Mouse (Mus musculus) midbrain, postnatal 0 days (tissue): ENCODE measurements around the gene Col24a1. TPM values are rescaled to one million over a fixed set of nuclear protein-coding genes. Genes with fewer than 3 reads are reported as not detected.

Experiments used
- ATAC-seq: fragments of 200-750 bp; cut with Nextera tagmentation; 2 replicates; pipeline ENCODE4 v1.8.0; 2017; ENCODE audit warnings: moderate number of reproducible peaks, mild to moderate bottlenecking, moderate TSS enrichment, moderate library complexity; ENCODE audit not compliant: low FRiP score
- DNase-seq: peaks from one replicate; pipeline ENCODE4 v3.0.0-alpha.2; 2015; ENCODE audit warnings: low spot score
- H3K27ac ChIP-seq: fragments of 300-500 bp; sonication (generic); 2 replicates; pipeline ENCODE4 v1.5.1; 2014; ENCODE audit warnings: low read depth, mild to moderate bottlenecking, low read length, mixed read lengths
- H3K27me3 ChIP-seq: fragments of 300-500 bp; sonication (generic); 2 replicates; pipeline ENCODE4 v1.6.1; 2014; ENCODE audit warnings: low read length, control low read depth, mixed read lengths; ENCODE audit not compliant: insufficient read depth
- H3K36me3 ChIP-seq: fragments of 300-500 bp; sonication (generic); 2 replicates; pipeline ENCODE4 v1.6.1; 2014; ENCODE audit warnings: low read length, control low read depth, mixed read lengths; ENCODE audit not compliant: insufficient read depth
- H3K4me1 ChIP-seq: fragments of 300-500 bp; sonication (generic); 2 replicates; pipeline ENCODE4 v1.6.1; 2014; ENCODE audit warnings: mild to moderate bottlenecking, control low read depth, antibody characterized with exemption, low read length, mixed read lengths; ENCODE audit not compliant: insufficient read depth
- H3K4me2 ChIP-seq: fragments of 300-500 bp; sonication (generic); 2 replicates; pipeline ENCODE4 v1.6.1; 2014; ENCODE audit warnings: low read depth, mild to moderate bottlenecking, low read length, mixed read lengths; ENCODE audit not compliant: poor library complexity, severe bottlenecking
- H3K4me3 ChIP-seq: fragments of 300-500 bp; sonication (generic); 2 replicates; pipeline ENCODE4 v1.5.1; 2014; ENCODE audit warnings: low read depth, mild to moderate bottlenecking, low read length, moderate library complexity
- H3K9ac ChIP-seq: fragments of 300-500 bp; sonication (generic); replicated peaks from 2 replicates; pipeline ENCODE4 v1.6.1; 2014; ENCODE audit warnings: mild to moderate bottlenecking, low read length, moderate library complexity, mixed read lengths; ENCODE audit not compliant: poor library complexity, severe bottlenecking
- H3K9me3 ChIP-seq: fragments of 300-500 bp; sonication (generic); 2 replicates; pipeline ENCODE4 v1.6.1; 2016; ENCODE audit warnings: low read length, control low read depth
- CTCF ChIP-seq: IDR thresholded peaks from 2 replicates; pipeline ENCODE4 v1.5.1; 2016; ENCODE audit warnings: antibody characterized with exemption, mild to moderate bottlenecking
- WGBS: fragments of 180-500 bp; shearing (Covaris S2); extraction: QIAGEN DNeasy Blood & Tissue Kit; methylation state at CpG from one replicate; pipeline ENCODE4 v1.1.7; 2014; 5-methylcytosine and 5-hydroxymethylcytosine counted together
- polyA plus RNA-seq: library from polyadenylated mRNA; unstranded; fragments of >200 nt; fragmentation: Nextera tagmentation; extraction: Ambion mirVana; gene quantifications from 2 replicates; pipeline ENCODE4 v1.2.1, GENCODE M21; 2015
- total RNA-seq: library from RNA; depleted of rRNA; stranded (reverse); fragments of >200 nt; gene quantifications from 2 replicates; pipeline ENCODE4 v1.2.3, GENCODE M21; 2014

The Col24a1 gene
- total and polyA plus RNA-seq, 2 experiments from 2014 or later: 0.47 to 1.1 TPM

DNA sequence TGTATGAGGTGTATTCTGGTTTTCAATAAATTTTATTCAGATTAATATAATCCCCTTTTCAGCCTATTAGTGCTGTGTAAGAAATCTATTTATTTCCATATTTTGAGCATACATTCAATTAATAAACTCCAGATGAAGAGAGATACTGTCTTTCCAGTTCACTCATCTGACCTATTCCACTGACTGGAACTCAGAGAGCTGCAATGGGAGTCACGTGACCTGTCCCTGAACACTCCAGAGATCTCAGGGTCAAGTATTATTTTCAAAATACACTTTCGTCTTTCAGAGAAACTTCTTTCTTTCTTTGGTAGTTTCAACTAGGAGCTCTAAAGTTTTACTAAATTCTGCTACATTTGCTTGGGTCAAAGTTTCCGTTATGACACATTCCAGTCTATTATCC lies 184.4 kb downstream of the Col24a1 start:
- ATAC-seq: no peak
- WGBS: 84% methylated on average over 3 of the region's 3 CpGs
- no peak overlapping the region for H3K27ac ChIP-seq
- H3K27me3 ChIP-seq: no peaks in the 10 kb centered on the region
- H3K9ac ChIP-seq: no peak overlapping the region
- no peak overlapping the region for H3K4me2 ChIP-seq
- no peaks in the 10 kb centered on the region for H3K36me3 ChIP-seq
- H3K4me1 ChIP-seq: no peaks in the 10 kb centered on the region
- TF ChIP-seq CTCF: no peak
- DNase-seq: no peak
- H3K4me3 ChIP-seq: no peak overlapping the region
- no peaks in the 10 kb centered on the region for H3K9me3 ChIP-seq

DNA sequence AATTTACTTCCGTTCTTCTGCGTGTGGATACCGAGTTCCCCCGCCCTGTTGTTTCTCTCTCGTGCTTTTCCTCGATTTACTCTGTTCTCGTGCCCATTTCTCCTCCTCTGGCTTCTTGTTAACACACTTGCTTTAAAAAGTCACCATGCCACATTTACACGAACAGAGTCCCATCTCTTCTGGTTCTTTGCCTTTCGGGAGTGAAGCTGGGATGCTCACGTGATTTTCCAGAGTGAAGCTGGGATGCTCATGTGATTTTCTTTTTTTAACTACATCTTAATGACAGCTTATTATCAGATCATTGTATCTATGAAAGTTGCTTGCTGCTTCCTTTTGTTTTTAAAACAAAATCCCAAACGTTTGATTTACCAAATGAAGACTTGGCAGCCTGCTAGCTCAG lies 184.8 kb downstream of the Col24a1 start:
- no peak for TF ChIP-seq CTCF
- Histone ChIP-seq H3K9ac (no peak overlapping the region), H3K4me3 (no peak overlapping the region), H3K36me3 (no peaks in the 10 kb centered on the region), H3K27me3 (no peaks in the 10 kb centered on the region), H3K27ac (no peak overlapping the region), H3K4me2 (no peak overlapping the region), H3K4me1 (no peaks in the 10 kb centered on the region), H3K9me3 (no peaks in the 10 kb centered on the region)
- no peak for ATAC-seq
- WGBS: 88% methylated on average over 11 of the region's 11 CpGs
- no peak for DNase-seq

DNA sequence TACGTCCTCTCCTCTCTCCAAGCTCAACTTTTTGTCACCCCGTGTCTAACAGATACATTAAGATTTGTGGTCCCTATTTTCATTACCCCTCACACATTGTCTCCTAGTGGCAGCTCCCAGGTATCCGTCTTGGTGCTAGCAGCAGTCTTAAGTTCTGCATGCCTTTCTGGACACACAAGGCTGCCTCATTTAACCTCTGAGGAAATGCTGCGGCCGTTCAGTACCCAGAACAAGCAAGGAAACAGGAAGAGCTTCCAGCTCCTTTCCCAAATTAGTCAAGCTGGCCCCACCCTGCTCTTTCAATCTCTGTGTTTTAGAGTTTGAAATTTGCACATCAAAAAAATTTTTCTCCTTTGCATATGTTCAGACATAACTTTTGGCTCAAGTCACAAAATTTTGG lies 186.2 kb downstream of the Col24a1 start:
- no peak for ATAC-seq
- no peak for TF ChIP-seq CTCF
- H3K36me3 ChIP-seq: no peaks in the 10 kb centered on the region
- H3K9ac ChIP-seq: no peak overlapping the region
- H3K4me1 ChIP-seq: no peaks in the 10 kb centered on the region
- 64% methylated on average over 5 of the region's 5 CpGs for WGBS
- no peak overlapping the region for H3K27ac ChIP-seq
- DNase-seq: no peak
- H3K9me3 ChIP-seq: no peaks in the 10 kb centered on the region
- no peak overlapping the region for H3K4me3 ChIP-seq
- no peaks in the 10 kb centered on the region for H3K27me3 ChIP-seq
- H3K4me2 ChIP-seq: no peak overlapping the region

DNA sequence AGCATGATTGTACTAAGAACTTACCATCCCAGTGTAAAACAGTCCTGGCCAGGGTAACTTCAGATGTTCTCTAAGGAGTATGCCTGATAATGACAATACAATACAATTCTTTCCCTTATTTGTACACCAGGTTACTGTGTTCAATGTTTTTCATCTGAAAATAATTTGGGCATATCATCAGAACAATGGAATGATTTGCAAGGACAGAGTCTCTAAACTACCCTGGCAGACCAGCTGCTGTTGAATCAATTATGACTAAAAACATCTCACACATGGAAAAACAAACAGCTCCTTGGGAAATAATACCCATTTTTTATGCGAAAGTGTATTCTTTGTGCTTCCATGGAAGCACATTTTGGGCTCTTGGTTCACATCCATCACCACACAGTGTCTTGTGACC lies 198.0 kb downstream of the Col24a1 start:
- WGBS: 83% methylated on average over 1 of the region's 1 CpGs

DNA sequence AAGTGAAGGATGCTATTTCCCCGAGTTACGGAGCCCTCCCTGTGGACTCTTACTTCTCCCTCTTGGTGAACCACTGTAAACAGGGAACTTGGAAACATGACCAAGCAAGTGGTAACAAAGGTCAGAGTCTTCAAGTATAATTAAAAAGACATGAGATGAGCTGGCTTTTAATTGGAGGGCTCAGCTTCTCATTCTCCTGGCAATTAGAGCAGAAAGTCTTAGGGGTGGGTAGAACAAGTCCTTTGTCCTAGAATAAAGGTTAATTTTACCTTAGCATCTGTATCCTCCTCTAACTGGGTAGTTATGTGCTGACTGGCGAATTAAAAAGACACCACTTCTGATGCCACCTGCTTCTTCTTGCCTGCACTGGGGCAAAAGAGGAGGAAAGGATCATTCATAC lies 199.1 kb downstream of the Col24a1 start:
- Histone ChIP-seq H3K9ac (no peak overlapping the region), H3K9me3 (no peaks in the 10 kb centered on the region), H3K27me3 (no peaks in the 10 kb centered on the region), H3K4me1 (no peaks in the 10 kb centered on the region), H3K27ac (no peak overlapping the region), H3K36me3 (no peaks in the 10 kb centered on the region), H3K4me2 (no peak overlapping the region), H3K4me3 (no peak overlapping the region)
- no peak for TF ChIP-seq CTCF
- no peak for ATAC-seq
- DNase-seq: no peak
- WGBS: 76% methylated on average over 3 of the region's 3 CpGs

More for the DNA sequence above, 198.0 kb downstream of the Col24a1 start:
- no peaks in the 10 kb centered on the region for H3K9me3 ChIP-seq
- no peaks in the 10 kb centered on the region for H3K27me3 ChIP-seq
- no peaks in the 10 kb centered on the region for H3K4me1 ChIP-seq
- H3K4me3 ChIP-seq: no peak overlapping the region
- H3K9ac ChIP-seq: no peak overlapping the region
- no peaks in the 10 kb centered on the region for H3K36me3 ChIP-seq
- no peak for DNase-seq
- no peak overlapping the region for H3K27ac ChIP-seq
- no peak for TF ChIP-seq CTCF
- no peak for ATAC-seq
- H3K4me2 ChIP-seq: no peak overlapping the region

DNA sequence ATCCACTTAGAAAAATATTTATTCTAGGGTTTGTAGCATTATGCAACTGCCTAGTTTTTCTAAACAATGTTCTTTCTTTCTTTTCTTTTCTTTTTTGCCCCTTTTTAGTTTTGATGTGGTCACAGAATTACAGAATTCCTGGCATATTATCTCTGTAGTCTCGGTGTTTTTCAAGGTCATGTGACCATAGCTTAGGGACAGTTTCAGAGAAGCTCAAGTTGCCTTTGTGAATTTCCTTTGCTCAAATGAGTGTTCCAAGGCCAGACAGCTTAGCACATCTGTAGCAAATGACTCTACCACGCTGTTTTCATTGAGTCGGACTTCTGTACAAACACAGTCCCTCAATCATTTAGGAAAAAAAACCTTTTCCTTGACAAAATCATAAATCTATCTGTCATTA lies 205.9 kb downstream of the Col24a1 start:
- WGBS: 76% methylated on average over 3 of the region's 3 CpGs
- no peaks in the 10 kb centered on the region for H3K36me3 ChIP-seq
- no peak for ATAC-seq
- no peak overlapping the region for H3K27ac ChIP-seq
- no peak overlapping the region for H3K4me3 ChIP-seq
- H3K4me1 ChIP-seq: no peaks in the 10 kb centered on the region
- no peak for TF ChIP-seq CTCF
- no peak overlapping the region for H3K9ac ChIP-seq
- no peak overlapping the region for H3K4me2 ChIP-seq
- no peaks in the 10 kb centered on the region for H3K9me3 ChIP-seq
- no peaks in the 10 kb centered on the region for H3K27me3 ChIP-seq
- DNase-seq: no peak
